Mouse (Mus musculus) E14TG2a.4 (cell line): ENCODE measurements around the gene Tmem86a.

Experiments
- H3K27me3 ChIP-seq: 2 replicates; pipeline ENCODE4 v1.6.1; 2014; ENCODE audit warnings: low read length, control low read depth; ENCODE audit not compliant: insufficient read depth
- H3K36me3 ChIP-seq: 2 replicates; pipeline ENCODE4 v1.6.1; 2014; ENCODE audit warnings: low read length, control low read depth; ENCODE audit not compliant: insufficient read depth
- H3K4me1 ChIP-seq: replicated peaks from 2 replicates; pipeline ENCODE4 v1.6.1; 2014; ENCODE audit warnings: low read depth, low read length, control low read depth
- H3K4me3 ChIP-seq: replicated peaks from 2 replicates; pipeline ENCODE4 v1.5.1; 2014; ENCODE audit warnings: mild to moderate bottlenecking, low read length
- H3K9me3 ChIP-seq: 2 replicates; pipeline ENCODE4 v1.6.1; 2014; ENCODE audit warnings: low read length, control low read depth
- CTCF ChIP-seq: conservative IDR thresholded peaks from 2 replicates; pipeline ENCODE4 v1.5.1; 2014; ENCODE audit warnings: low read length
- NANOG ChIP-seq: IDR thresholded peaks from 2 replicates; pipeline ENCODE4 v1.6.1; 2014; ENCODE audit warnings: borderline replicate concordance, low read length, mixed read lengths
- POU5F1 ChIP-seq: IDR thresholded peaks from 2 replicates; pipeline ENCODE4 v1.6.1; 2014; ENCODE audit warnings: low read length, borderline replicate concordance

Tmem86a gene

DNA sequence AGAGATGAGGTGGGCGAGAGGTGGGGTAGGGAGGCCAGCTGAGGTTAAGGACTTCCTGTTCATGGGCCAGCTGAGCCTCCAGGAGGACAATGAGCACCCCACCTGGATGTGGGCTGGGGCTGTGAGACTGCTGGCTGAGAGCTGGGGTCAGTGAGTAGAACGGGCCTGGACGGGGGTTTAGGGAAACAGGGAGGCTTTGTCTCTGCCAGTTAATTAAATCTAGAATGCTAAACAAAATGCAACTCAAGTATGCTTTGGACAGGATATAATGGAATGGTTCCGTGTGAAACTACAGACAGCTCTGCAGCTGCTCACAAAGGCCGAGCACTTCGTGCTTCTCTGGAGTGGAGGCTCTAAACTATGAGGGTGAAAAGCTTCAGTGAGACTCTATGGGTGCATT, 50.2 kb downstream of the Tmem86a start:
- TF ChIP-seq CTCF: no peak
- H3K9me3 ChIP-seq: no peaks in the 10 kb centered on the region

DNA sequence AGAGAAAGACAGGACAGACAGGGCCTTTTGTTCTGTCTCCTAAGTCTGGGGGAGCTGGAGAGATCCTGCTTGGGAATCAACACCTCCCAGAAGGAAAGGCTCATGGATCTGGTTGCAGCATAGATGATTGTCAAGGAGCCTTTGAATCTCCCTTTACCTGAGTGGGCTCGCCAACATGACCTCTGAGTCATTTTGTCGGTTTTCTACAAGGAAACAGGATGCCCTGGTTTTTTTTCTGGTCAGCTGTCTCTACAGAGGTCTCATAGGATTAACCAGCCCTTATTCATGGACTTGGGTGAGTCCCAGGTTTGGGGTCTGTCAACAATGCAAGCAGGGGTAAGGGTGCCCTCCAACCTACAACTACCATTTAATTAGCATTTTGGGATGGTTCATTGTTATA, 52.6 kb downstream of the Tmem86a start:
- no peaks in the 10 kb centered on the region for H3K36me3 ChIP-seq
- 0 out of 2 replicates have a peak, but pooled peaks cover 2% of the 10 kb centered on the region for H3K27me3 ChIP-seq
- TF ChIP-seq NANOG: no peak
- no peak for TF ChIP-seq CTCF
- no peak for TF ChIP-seq POU5F1
- no peak overlapping the region for H3K4me3 ChIP-seq
- H3K9me3 ChIP-seq: no peaks in the 10 kb centered on the region
- H3K4me1 ChIP-seq: peaks cover 15% of the 10 kb centered on the region

More for the DNA sequence above, 50.2 kb downstream of the Tmem86a start:
- Histone ChIP-seq H3K36me3 (no peaks in the 10 kb centered on the region), H3K4me3 (no peak overlapping the region), H3K27me3 (no peaks in the 10 kb centered on the region), H3K4me1 (peaks cover 34% of the 10 kb centered on the region)

DNA sequence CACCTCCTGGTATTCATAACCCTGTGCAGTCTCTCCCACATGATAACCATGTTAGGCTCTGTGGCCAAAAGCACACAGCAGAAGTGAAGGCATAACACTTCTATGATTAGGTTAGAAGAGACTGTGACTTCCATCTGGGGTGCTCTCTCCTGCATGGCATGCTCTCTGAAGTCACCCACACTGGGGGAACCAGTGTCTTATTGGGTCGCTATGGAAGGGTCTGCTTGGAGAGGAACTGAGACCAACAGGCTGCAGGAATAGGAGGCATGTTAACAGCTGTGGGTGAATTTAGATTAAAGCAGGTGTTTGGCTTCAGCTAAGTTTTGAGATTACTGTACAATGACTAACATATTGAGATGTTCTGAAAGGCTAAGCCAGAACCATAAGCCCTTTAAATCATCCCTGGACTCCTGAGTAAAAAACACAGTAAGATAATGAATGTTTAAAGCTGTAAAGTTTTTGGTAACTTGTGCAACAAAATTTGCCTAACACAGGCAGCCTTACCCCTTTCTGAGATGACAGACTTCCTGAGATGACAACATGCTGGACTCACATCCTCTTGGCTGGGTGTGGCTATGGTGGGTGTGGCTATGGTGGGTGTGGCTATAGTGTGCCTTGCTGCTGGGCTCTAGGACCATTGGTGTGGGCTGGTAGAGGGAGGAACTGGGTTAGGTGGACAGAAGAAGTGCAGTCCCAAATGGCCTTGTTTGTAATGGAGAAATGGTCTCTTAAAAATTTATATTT, 53.4 kb downstream of the Tmem86a start:
- Histone ChIP-seq H3K27me3 (0 out of 2 replicates have a peak, but pooled peaks cover 2% of the 10 kb centered on the region), H3K36me3 (no peaks in the 10 kb centered on the region)
- TF ChIP-seq CTCF: no peak
- no peak for TF ChIP-seq POU5F1
- TF ChIP-seq NANOG: no peak

More for the DNA sequence above, 53.4 kb downstream of the Tmem86a start:
- peaks cover 6% of the 10 kb centered on the region; the same call in 1 of the 2 replicates for H3K4me1 ChIP-seq
- H3K9me3 ChIP-seq: no peaks in the 10 kb centered on the region
- H3K4me3 ChIP-seq: no peak overlapping the region
